Mouse (Mus musculus) midbrain, embryonic 14.5 days (tissue): ENCODE data around the gene Scrn2. TPM values are rescaled to one million over a fixed set of nuclear protein-coding genes. Genes with fewer than 3 reads are reported as not detected.
A peak's percentile ranks its signal among the peaks of the same experiment; 100 is the strongest.

Experiments
- ATAC-seq: fragments of 200-750 bp; cut with Nextera tagmentation; 2 replicates; pipeline ENCODE4 v1.8.0; 2017; ENCODE audit warnings: moderate number of reproducible peaks, moderate library complexity; ENCODE audit not compliant: low FRiP score, low TSS enrichment
- DNase-seq: peaks from one replicate; pipeline ENCODE4 v3.0.0-alpha.2; 2015
- H3K27ac ChIP-seq: fragments of 300-500 bp; sonication (generic); replicated peaks from 2 replicates; pipeline ENCODE4 v1.5.1; 2014; ENCODE audit warnings: mild to moderate bottlenecking, low read depth, low read length, moderate library complexity
- H3K27me3 ChIP-seq: fragments of 300-500 bp; sonication (generic); 2 replicates; pipeline ENCODE4 v1.6.1; 2014; ENCODE audit warnings: low read length, control low read depth, mixed read lengths; ENCODE audit not compliant: control insufficient read depth, insufficient read depth
- H3K36me3 ChIP-seq: fragments of 300-500 bp; sonication (generic); 2 replicates; pipeline ENCODE4 v1.6.1; 2014; ENCODE audit warnings: low read length, control low read depth; ENCODE audit not compliant: control insufficient read depth, insufficient read depth
- H3K4me1 ChIP-seq: fragments of 300-500 bp; sonication (generic); 2 replicates; pipeline ENCODE4 v1.6.1; 2014; ENCODE audit warnings: mild to moderate bottlenecking, antibody characterized with exemption, low read length, control low read depth; ENCODE audit not compliant: control insufficient read depth, insufficient read depth
- H3K4me2 ChIP-seq: fragments of 300-500 bp; sonication (generic); 2 replicates; pipeline ENCODE4 v1.6.1; 2014; ENCODE audit warnings: mild to moderate bottlenecking, low read length, moderate library complexity
- H3K4me3 ChIP-seq: fragments of 300-500 bp; sonication (generic); replicated peaks from 2 replicates; pipeline ENCODE4 v1.5.1; 2014; ENCODE audit warnings: low read depth, low read length
- H3K9ac ChIP-seq: fragments of 300-500 bp; sonication (generic); replicated peaks from 2 replicates; pipeline ENCODE4 v1.6.1; 2014; ENCODE audit warnings: mild to moderate bottlenecking, low read length, moderate library complexity
- H3K9me3 ChIP-seq: fragments of 300-500 bp; sonication (generic); 2 replicates; pipeline ENCODE4 v1.6.1; 2016; ENCODE audit warnings: low read length, control low read depth, mixed read lengths; ENCODE audit not compliant: control insufficient read depth
- WGBS: fragments of 180-500 bp; shearing (Covaris S2); extraction: QIAGEN DNeasy Blood & Tissue Kit; methylation state at CpG from one replicate; pipeline ENCODE4 v1.1.7; 2014; 5-methylcytosine and 5-hydroxymethylcytosine counted together
- polyA plus RNA-seq: library from polyadenylated mRNA; unstranded; fragments of >200 nt; fragmentation: Nextera tagmentation; extraction: Ambion mirVana; gene quantifications from 2 replicates; pipeline ENCODE4 v1.2.1, GENCODE M21; 2014

Gene Scrn2
- polyA plus RNA-seq, 1 experiment from 2014 or later: 15.6 TPM

DNA sequence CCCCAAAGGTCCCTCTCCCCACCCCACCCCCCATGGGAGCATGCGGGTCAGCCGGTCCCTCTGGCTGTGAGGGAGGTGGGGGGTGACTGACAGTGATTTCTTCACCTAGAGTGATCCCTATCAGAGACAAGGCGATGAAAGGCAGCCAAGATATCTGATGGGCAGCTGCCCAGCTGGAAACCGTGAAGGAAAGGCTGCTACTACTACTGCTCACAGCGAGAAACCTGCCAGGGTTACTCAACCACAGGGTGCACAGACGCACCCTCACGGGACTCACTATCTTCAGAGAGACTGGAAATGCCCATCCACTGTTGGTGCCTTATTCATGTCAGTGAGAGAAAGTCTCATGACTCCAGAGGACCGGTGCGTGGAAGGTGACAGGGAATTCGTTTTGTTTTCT lies 4.8 kb upstream of the Scrn2 start:
- no peak overlapping the region for H3K4me2 ChIP-seq
- H3K4me3 ChIP-seq: no peak overlapping the region
- no peak overlapping the region for H3K27ac ChIP-seq
- 14% methylated on average over 10 of the region's 10 CpGs for WGBS
- DNase-seq (no peak), ATAC-seq (no peak)
- H3K36me3 ChIP-seq: no peaks in the 10 kb centered on the region
- peaks cover 54% of the 10 kb centered on the region for H3K27me3 ChIP-seq
- no peak overlapping the region for H3K9ac ChIP-seq
- peaks cover 6% of the 10 kb centered on the region for H3K4me1 ChIP-seq
- no peaks in the 10 kb centered on the region for H3K9me3 ChIP-seq

DNA sequence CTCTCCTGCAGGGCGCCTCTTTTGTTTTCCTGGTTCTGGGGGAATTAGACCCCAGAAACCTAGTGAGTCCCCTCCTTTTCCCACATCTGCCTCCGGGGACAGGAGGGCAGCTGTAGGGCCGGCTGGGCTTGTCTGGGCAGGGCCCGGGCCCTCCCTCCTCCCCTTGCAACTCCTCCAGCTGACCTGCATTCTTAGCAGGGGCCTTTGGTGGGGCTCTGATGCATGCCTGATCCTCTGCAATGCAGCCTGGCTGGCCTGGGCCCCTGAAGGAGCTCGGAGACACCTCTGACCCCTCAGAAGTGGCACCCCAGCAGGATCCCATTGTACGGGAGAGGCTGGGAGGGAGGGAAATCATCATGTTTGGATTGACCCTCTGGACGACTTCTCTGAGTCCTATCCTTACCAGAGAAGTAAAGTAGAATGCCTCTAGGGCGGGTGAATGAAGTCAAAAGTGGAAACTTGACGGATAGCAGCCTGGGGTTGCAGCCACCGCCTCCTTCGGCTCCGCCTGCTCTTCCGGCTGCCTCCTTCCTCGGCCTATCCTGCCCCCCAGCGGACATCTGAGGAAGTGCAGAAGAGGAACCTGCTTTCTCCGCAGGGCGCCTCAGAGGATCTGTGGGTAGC lies 3.9 kb upstream of the Scrn2 start:
- H3K4me3 ChIP-seq: 0 out of 2 replicates have a peak overlapping the region, but pooled peaks have one; percentile 3
- DNase-seq: peak; percentile 93
- 2% methylated on average over 17 of the region's 17 CpGs for WGBS

DNA sequence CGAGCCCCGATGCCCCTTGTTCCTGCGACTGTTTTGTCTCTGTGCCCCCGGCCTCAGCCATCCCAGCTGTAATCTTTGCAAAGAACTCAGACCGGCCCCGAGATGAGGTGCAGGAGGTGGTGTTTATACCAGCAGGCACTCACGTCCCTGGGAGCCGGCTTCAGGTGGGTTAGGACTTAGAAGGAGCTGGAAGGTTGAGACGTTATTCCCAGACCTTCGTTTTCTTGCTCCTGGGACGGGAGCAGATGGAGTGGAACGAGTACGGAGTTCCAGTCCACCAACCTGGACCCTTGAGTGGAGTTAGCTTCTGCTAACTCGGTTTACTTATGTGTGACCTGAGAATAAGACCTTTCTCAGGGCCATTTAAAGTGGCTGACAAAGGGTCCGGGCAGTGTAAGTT lies 688 bp downstream of the Scrn2 start:
- Histone ChIP-seq H3K9ac (peak overlapping the region; percentile 77), H3K9me3 (no peaks in the 10 kb centered on the region), H3K27ac (no peak overlapping the region), H3K4me1 (peaks cover 12% of the 10 kb centered on the region), H3K27me3 (peaks cover under 1% of the 10 kb centered on the region; the same call in 1 of the 2 replicates), H3K4me2 (peak overlapping the region; percentile 70), H3K36me3 (no peaks in the 10 kb centered on the region), H3K4me3 (peak overlapping the region; percentile 56)
- DNase-seq (no peak), ATAC-seq (no peak)
- WGBS: 19% methylated on average over 15 of the region's 15 CpGs

More for the DNA sequence above, 3.9 kb upstream of the Scrn2 start:
- H3K27ac ChIP-seq: no peak overlapping the region
- H3K36me3 ChIP-seq: no peaks in the 10 kb centered on the region
- no peak overlapping the region; the same call in 1 of the 2 replicates for H3K9ac ChIP-seq
- H3K9me3 ChIP-seq: no peaks in the 10 kb centered on the region
- peak; percentile 23; the same call in 1 of the 2 replicates for ATAC-seq
- peaks cover 45% of the 10 kb centered on the region for H3K27me3 ChIP-seq
- peak overlapping the region; percentile 40 for H3K4me2 ChIP-seq
- H3K4me1 ChIP-seq: peaks cover 14% of the 10 kb centered on the region

- Histone ChIP-seq H3K4me1 (peaks cover 10% of the 10 kb centered on the region), H3K9me3 (no peaks in the 10 kb centered on the region), H3K9ac (no peak overlapping the region), H3K36me3 (no peaks in the 10 kb centered on the region), H3K27me3 (no peaks in the 10 kb centered on the region), H3K4me2 (no peak overlapping the region), H3K4me3 (no peak overlapping the region), H3K27ac (no peak overlapping the region)
- no peak for ATAC-seq
- DNase-seq: no peak
- 83% methylated on average over 12 of the region's 12 CpGs for WGBS
Measured at GRCm38 (mm10) chr11:97031977-97032376, 2.2 kb downstream of the Scrn2 start.

GRCm38 (mm10) chr11:97032499-97032898 lies 2.8 kb downstream of the Scrn2 start:
- H3K9me3 ChIP-seq: no peaks in the 10 kb centered on the region
- no peak overlapping the region for H3K4me3 ChIP-seq
- H3K36me3 ChIP-seq: no peaks in the 10 kb centered on the region
- H3K27ac ChIP-seq: no peak overlapping the region
- no peak overlapping the region for H3K4me2 ChIP-seq
- ATAC-seq (no peak), DNase-seq (no peak)
- peaks cover 10% of the 10 kb centered on the region for H3K4me1 ChIP-seq
- no peaks in the 10 kb centered on the region for H3K27me3 ChIP-seq
- no peak overlapping the region for H3K9ac ChIP-seq
- 91% methylated on average over 4 of the region's 4 CpGs for WGBS

- no peaks in the 10 kb centered on the region for H3K27me3 ChIP-seq
- H3K4me1 ChIP-seq: peaks cover 10% of the 10 kb centered on the region
- WGBS: 91% methylated on average over 4 of the region's 4 CpGs
- no peaks in the 10 kb centered on the region for H3K9me3 ChIP-seq
- no peaks in the 10 kb centered on the region for H3K36me3 ChIP-seq
- H3K4me2 ChIP-seq: no peak overlapping the region
- ATAC-seq (no peak), DNase-seq (no peak)
- no peak overlapping the region for H3K4me3 ChIP-seq
- H3K9ac ChIP-seq: no peak overlapping the region
- no peak overlapping the region for H3K27ac ChIP-seq
Measured at GRCm38 (mm10) chr11:97033781-97034180, 4.0 kb downstream of the Scrn2 start.

- no peaks in the 10 kb centered on the region for H3K27me3 ChIP-seq
Measured at GRCm38 (mm10) chr11:97036141-97036540, 6.4 kb downstream of the Scrn2 start.

DNA sequence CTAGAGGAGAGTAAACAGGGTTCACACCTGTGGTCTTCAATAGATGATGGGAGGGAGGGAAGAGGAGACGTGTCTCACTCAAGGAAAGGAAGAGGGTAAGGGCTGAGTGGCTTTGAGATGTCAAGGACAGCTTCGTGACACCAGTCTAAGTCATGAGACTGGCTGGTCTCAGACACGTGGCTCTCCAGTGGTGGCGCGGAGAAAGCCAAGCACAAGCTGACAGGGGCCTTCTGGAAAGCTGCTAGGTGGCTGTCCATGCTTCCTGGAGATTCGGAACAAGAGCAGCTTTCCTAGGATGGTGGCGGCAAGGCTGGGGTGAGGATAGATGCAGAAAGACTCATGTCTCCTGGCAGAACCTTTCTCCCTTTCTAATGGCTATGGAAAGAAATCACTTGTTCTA lies 9.1 kb downstream of the Scrn2 start:
- H3K9ac ChIP-seq: no peak overlapping the region
- H3K27ac ChIP-seq: no peak overlapping the region
- no peaks in the 10 kb centered on the region for H3K27me3 ChIP-seq
- H3K4me3 ChIP-seq: no peak overlapping the region
- ATAC-seq: no peak
- no peaks in the 10 kb centered on the region for H3K36me3 ChIP-seq
- H3K4me2 ChIP-seq: no peak overlapping the region
- no peaks in the 10 kb centered on the region for H3K9me3 ChIP-seq
- no peak for DNase-seq
- peaks cover 13% of the 10 kb centered on the region; the same call in 1 of the 2 replicates for H3K4me1 ChIP-seq
- WGBS: 66% methylated on average over 7 of the region's 7 CpGs

More at GRCm38 (mm10) chr11:97036141-97036540, 6.4 kb downstream of the Scrn2 start:
- H3K36me3 ChIP-seq: no peaks in the 10 kb centered on the region
- 83% methylated on average over 5 of the region's 5 CpGs for WGBS
- no peak overlapping the region for H3K4me2 ChIP-seq
- H3K9me3 ChIP-seq: no peaks in the 10 kb centered on the region
- no peak for DNase-seq
- peaks cover 4% of the 10 kb centered on the region; the same call in 1 of the 2 replicates for H3K4me1 ChIP-seq
- no peak for ATAC-seq
- no peak overlapping the region for H3K4me3 ChIP-seq
- no peak overlapping the region for H3K9ac ChIP-seq
- no peak overlapping the region for H3K27ac ChIP-seq
